Mouse (Mus musculus) thymus, postnatal 14 days (tissue): ENCODE data around the gene Ildr1.

Experiments
- DNase-seq: peaks from one replicate; pipeline ENCODE4 v3.0.0; 2021

Ildr1 gene

GRCm38 (mm10) chr16:36693818-36694413 lies at the start of gene Ildr1:
Gene Ildr1, plus strand, starts transcription at chr16:36693978.
- peak; percentile 35 for DNase-seq

GRCm38 (mm10) chr16:36645124-36645523 lies 48.7 kb upstream of the Ildr1 start:
- DNase-seq: no peak

GRCm38 (mm10) chr16:36649304-36649703 lies 44.5 kb upstream of the Ildr1 start:
- no peak for DNase-seq

- DNase-seq: no peak
These were observed 43.3 kb upstream of the Ildr1 start for GRCm38 (mm10) chr16:36650511-36650910.

GRCm38 (mm10) chr16:36651174-36651766 lies 42.5 kb upstream of the Ildr1 start:
- DNase-seq: no peak

- DNase-seq: no peak
These were observed 38.6 kb upstream of the Ildr1 start for GRCm38 (mm10) chr16:36655199-36655598.

GRCm38 (mm10) chr16:36655910-36656309 lies 37.9 kb upstream of the Ildr1 start:
- DNase-seq: no peak

GRCm38 (mm10) chr16:36661330-36661729 lies 32.4 kb upstream of the Ildr1 start:
- no peak for DNase-seq

GRCm38 (mm10) chr16:36663484-36663883 lies 30.3 kb upstream of the Ildr1 start:
- DNase-seq: no peak

GRCm38 (mm10) chr16:36665782-36666181 lies 28.0 kb upstream of the Ildr1 start, which contains the start of gene Cd86:
Gene Cd86, minus strand, starts transcription at chr16:36666081.
- no peak for DNase-seq

GRCm38 (mm10) chr16:36666448-36667017 lies 27.2 kb upstream of the Ildr1 start:
- DNase-seq: no peak

- DNase-seq: no peak
These were observed 23.2 kb upstream of the Ildr1 start for GRCm38 (mm10) chr16:36670590-36670989.

GRCm38 (mm10) chr16:36673196-36673595 lies 20.6 kb upstream of the Ildr1 start:
- no peak for DNase-seq

GRCm38 (mm10) chr16:36674457-36675204 lies 19.1 kb upstream of the Ildr1 start:
- peak; percentile 49 for DNase-seq

GRCm38 (mm10) chr16:36675304-36675703 lies 18.5 kb upstream of the Ildr1 start:
- DNase-seq: no peak

GRCm38 (mm10) chr16:36675902-36676301 lies 17.9 kb upstream of the Ildr1 start:
- DNase-seq: no peak

- DNase-seq: no peak
These were observed 11.9 kb upstream of the Ildr1 start for GRCm38 (mm10) chr16:36681829-36682228.

- DNase-seq: no peak
These were observed 9.4 kb upstream of the Ildr1 start for GRCm38 (mm10) chr16:36684325-36684918.

- no peak for DNase-seq
These were observed 5.7 kb upstream of the Ildr1 start for GRCm38 (mm10) chr16:36688076-36688475.

- DNase-seq: no peak
These were observed 2.3 kb upstream of the Ildr1 start for GRCm38 (mm10) chr16:36691484-36691883.

GRCm38 (mm10) chr16:36694798-36695290 lies 1.1 kb downstream of the Ildr1 start:
- no peak for DNase-seq

- DNase-seq: no peak
These were observed 3.6 kb downstream of the Ildr1 start for GRCm38 (mm10) chr16:36697331-36697730.

- no peak for DNase-seq
These were observed 6.7 kb downstream of the Ildr1 start for GRCm38 (mm10) chr16:36700484-36700883.
